Mouse (Mus musculus) gastrocnemius, postnatal 10 days (tissue): ENCODE measurements around the gene Ank2. TPM values are rescaled to one million over a fixed set of nuclear protein-coding genes. Genes with fewer than 3 reads are reported as not detected.

Experiments used
- DNase-seq: peaks from one replicate; pipeline ENCODE4 v3.0.0; 2021; ENCODE audit warnings: mixed read lengths
- total RNA-seq, 2 experiments: library from RNA; stranded (reverse); gene quantifications; 2 replicates each; pipeline ENCODE4 v1.2.3; 2021

Gene Ank2
- total RNA-seq, 2 experiments from 2014 or later: 136 to 145 TPM

GRCm38 (mm10) chr3:127292864-127293478 is 206.2 kb downstream of the Ank2 start:
- no peak for DNase-seq

GRCm38 (mm10) chr3:127282277-127282676 is 216.9 kb downstream of the Ank2 start:
- no peak for DNase-seq

GRCm38 (mm10) chr3:127281390-127281789 is 217.8 kb downstream of the Ank2 start:
- DNase-seq: no peak

DNA sequence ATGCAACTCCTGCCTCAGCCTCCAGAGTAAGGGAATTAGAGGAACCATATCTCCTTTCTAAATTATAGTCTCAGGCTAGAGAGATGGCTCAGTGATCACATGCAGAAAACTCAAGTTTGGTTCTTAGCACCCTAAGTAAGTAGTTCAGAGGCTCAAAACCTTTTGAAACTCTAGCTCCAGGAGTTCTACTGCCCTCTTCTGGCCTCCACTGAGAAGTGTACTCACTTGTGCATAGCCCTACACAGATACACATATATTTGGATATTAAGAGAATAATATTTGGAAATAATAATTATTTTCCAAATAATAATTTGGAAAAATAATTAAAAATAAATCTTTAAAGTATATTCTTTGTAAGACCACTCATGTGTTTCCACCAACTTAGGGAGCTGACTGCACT is 218.8 kb downstream of the Ank2 start:
- DNase-seq: no peak

- DNase-seq: no peak
Observed at GRCm38 (mm10) chr3:127275953-127276352, 223.2 kb downstream of the Ank2 start.

DNA sequence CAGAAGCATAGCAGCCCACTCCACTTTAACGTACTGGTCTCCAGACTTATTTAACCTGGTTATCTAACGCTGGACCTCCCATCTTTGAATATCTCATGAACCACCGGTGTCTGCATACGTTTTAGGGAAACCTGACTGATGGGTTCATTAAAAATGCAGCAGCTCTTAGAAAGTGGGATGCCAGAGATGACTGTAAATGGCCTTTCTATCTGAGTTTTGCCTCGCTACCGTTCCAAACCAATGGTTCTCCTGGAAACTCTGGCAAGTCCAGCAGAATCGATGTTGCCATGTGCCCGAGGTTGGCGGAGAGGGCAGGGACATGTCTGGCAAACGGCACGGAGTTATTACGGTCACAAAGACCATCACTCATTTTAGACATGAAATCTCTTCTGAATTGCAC is 226.3 kb downstream of the Ank2 start:
- no peak for DNase-seq

DNA sequence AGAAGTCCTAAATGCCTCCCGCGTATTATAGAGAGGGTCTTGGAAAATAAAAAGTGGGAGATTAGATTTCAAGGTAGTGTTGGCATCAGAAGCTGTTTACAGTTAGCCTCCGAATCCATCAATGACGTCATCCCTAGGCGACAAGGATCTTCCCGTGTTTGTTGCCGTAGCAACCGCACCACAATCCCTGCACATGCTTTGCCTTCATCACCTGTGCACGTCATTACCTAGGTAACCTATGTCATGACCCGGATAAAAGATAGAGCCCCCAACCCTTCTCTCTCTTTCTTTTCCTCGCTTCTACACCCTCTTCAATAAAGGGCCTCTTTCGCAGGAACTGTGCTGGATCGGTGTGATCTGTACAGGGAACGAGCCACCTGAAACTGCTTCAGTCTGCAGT is 229.5 kb downstream of the Ank2 start:
- DNase-seq: no peak

GRCm38 (mm10) chr3:127267846-127268245 is 231.3 kb downstream of the Ank2 start:
- no peak for DNase-seq

DNA sequence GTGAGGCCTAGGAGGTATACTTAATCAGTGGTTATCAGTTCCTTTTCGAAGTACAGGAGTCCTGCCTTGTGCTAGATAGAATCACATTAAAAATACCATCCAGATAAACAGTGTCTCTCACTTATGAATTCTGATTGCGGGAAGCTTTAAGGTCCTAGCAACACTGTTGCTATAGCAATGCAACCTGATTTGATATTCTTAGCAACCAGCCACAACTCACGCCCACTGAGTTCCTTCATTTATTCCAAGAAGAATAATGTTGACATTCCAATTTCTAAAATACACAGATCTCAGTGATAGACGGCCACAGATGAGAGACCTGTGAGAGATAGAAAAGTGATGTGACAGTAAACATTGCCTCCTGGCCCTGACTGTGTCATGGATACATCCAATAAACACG is 233.4 kb downstream of the Ank2 start:
- DNase-seq: no peak

GRCm38 (mm10) chr3:127265182-127265581 is 234.0 kb downstream of the Ank2 start:
- DNase-seq: no peak

DNA sequence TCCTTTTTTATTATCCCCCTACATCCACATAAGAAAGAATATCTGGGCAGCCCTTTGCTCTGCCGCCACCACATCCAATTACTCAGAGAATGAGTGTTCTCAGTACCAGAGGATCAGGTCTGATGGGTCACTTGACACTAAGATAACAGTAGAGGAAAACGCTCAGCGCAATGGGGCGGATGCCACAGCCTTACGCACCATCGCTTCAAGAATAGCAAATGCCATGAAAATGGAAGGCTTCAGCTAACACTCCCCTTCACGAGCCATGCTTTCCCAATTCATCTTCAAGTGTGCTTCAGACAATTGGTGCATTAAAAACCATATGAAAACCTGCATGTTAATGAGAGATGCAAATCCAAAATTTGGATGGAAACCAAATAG is 238.4 kb downstream of the Ank2 start:
- DNase-seq: no peak

GRCm38 (mm10) chr3:127260007-127260785 is 239.0 kb downstream of the Ank2 start:
- DNase-seq: no peak

- no peak for DNase-seq
Observed at GRCm38 (mm10) chr3:127258466-127259075, 240.6 kb downstream of the Ank2 start.

- DNase-seq: peak; percentile 15
Observed at GRCm38 (mm10) chr3:127257969-127258368, 241.2 kb downstream of the Ank2 start.

DNA sequence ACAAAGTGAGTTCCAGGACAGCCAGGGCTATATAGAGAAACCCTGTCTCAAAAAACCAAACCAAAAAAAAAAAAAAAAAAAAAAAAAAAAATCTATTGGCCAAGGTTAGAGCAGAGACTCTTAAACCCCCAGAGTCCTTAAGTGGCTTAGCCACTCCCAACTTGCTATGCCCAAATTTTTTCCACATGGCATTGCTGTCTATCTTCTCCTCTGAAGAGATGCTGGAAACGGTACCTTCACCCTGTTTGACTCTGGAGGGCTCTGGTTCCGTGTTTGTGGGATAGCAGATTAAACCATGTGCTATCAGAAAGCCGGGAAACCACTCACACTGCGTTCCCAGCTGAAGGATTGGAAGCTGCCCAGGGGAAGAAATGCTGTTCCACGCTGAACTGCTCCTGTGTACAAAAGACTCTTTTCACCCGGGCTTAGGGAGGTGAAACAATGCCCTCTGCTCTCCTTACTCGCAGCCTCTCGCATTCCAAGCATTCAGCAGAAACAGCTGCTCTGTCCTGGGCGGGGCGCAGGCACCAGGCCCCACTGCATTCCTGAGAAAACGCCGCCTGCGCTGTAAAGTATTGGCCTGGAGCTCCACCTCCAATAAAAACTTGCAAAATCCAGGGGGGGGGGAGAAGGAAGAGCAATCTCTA is 241.7 kb downstream of the Ank2 start:
- peak; percentile 62 for DNase-seq

GRCm38 (mm10) chr3:127256681-127257080 is 242.5 kb downstream of the Ank2 start:
- DNase-seq: no peak

DNA sequence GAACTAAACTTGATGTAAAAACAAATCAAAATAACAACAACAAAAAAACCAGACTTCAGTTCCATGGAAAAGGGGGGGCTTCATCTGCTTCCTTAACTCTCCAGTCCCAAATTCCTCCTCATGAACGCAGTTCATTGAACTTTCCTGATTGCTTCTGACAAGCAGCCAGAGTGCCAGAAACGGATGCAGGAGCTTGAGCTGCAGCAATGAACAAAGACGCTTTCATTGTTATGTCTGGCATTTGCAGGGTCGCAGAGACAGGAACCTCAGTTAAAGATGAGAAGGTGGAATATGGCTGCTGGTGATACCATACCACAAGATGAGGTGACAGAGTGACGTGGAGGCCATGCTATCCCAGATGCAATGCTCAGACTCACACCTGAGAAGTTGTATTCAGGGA is 248.2 kb downstream of the Ank2 start:
- DNase-seq: no peak

- no peak for DNase-seq
Observed at GRCm38 (mm10) chr3:127248611-127249010, 250.5 kb downstream of the Ank2 start.

- DNase-seq: no peak
Observed at GRCm38 (mm10) chr3:127246989-127247708, 252.0 kb downstream of the Ank2 start.

DNA sequence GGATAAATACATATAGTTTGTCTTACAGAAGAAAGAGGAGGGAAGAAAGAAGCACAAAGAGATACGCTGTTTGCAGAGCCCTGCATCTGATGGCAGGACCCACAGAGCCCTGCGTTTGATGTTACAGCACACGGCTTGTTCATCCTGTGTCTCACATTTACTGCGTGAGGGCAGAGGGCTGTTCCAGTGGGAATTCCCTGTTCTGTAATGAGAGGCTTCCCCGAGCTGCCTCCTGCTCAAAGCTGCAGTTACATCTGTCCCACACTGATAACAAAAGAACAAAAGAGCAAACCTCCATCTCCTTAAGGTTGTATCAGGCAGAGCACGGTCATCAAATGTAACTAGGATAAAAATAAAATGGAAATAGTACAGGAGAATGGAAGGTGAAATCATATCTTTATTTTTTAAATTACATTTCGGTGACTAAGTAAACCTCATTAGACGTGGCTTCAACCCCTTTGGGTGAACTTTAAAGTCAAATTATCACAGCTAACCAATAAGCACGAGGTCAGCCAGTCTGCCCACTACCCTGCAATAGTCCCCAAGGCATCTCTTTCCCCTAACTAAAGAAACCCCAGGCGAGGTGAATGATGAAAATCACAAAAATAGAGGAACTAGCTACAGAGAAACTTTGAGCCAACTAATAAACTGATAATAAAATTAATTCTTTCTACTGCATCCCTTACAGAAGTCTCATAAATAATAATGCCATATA is 255.1 kb downstream of the Ank2 start:
- no peak for DNase-seq

- no peak for DNase-seq
Observed at GRCm38 (mm10) chr3:127242234-127242810, 256.8 kb downstream of the Ank2 start.
